Mouse (Mus musculus) heart, embryonic 10.5 days (tissue): ENCODE data around the gene Cdc42ep2. TPM values are rescaled to one million over a fixed set of nuclear protein-coding genes. Genes with fewer than 3 reads are reported as not detected.
A peak's percentile ranks its signal among the peaks of the same experiment; 100 is the strongest.

Experiments
- DNase-seq: peaks from one replicate; pipeline ENCODE4 v3.0.0-alpha.2; 2017; ENCODE audit warnings: low spot score
- H3K27ac ChIP-seq: fragments of 300-500 bp; sonication (generic); 2 replicates; pipeline ENCODE4 v1.5.1; 2016; ENCODE audit warnings: mild to moderate bottlenecking
- H3K27me3 ChIP-seq: fragments of 300-500 bp; sonication (generic); 2 replicates; pipeline ENCODE4 v1.6.1; 2016; ENCODE audit warnings: mild to moderate bottlenecking; ENCODE audit not compliant: poor library complexity, insufficient read depth, severe bottlenecking
- H3K36me3 ChIP-seq: fragments of 300-500 bp; sonication (generic); 2 replicates; pipeline ENCODE4 v1.6.1; 2016; ENCODE audit warnings: mild to moderate bottlenecking, moderate library complexity
- H3K4me1 ChIP-seq: fragments of 300-500 bp; sonication (generic); 2 replicates; pipeline ENCODE4 v1.6.1; 2016; ENCODE audit warnings: mild to moderate bottlenecking
- H3K4me3 ChIP-seq: fragments of 300-500 bp; sonication (generic); 2 replicates; pipeline ENCODE4 v1.5.1; 2016; ENCODE audit warnings: mild to moderate bottlenecking, moderate library complexity
- H3K9me3 ChIP-seq: fragments of 300-500 bp; sonication (generic); 2 replicates; pipeline ENCODE4 v1.6.1; 2016; ENCODE audit warnings: mild to moderate bottlenecking, moderate library complexity
- WGBS: fragments of 180-500 bp; shearing (Covaris S2); methylation state at CpG from one replicate; pipeline ENCODE4 v1.1.7; 2016; 5-methylcytosine and 5-hydroxymethylcytosine counted together
- polyA plus RNA-seq: library from polyadenylated mRNA; unstranded; fragments of >200 nt; fragmentation: Nextera tagmentation; extraction: Ambion mirVana; gene quantifications from 2 replicates; pipeline ENCODE4 v1.2.1, GENCODE M21; 2016

Cdc42ep2 gene
- polyA plus RNA-seq, 1 experiment from 2014 or later = 5.9 TPM

DNA sequence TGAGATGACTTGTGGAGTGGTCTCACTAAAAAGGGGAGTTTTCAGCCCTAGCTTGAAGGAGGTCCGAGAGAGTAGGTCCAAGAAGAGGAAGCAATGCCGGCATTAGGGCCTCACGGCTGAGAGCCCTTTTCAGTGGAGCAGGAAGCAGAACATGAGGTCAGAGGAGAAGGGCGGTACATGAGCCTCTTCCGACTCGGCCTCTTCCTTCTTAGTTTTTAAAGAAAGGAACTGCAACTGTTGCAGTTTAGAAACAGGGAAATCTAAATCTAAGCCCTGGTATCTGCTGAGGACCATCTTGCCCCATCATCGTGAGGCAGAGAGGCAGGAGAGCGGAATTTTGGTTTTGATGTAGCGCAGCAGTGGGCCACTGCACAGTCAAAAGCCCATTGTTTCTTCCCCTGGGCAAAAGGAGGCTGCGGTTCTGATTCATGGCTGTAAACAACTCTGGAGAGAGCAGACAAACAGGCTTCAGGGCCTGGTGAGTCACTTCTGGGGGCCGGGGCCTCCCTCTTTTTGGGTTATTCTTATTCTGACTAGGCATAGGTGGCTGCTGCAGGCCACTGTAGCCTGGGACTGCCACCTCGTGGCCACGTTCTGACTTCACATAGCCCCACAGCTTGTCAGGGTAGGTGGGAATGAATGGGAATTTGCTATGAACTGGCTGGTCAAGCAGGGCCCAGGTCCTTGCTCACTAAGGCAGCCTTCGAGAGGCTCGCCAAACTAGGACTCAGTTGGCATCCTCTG lies 46.8 kb downstream of the Cdc42ep2 start, which contains the start of gene Slc25a45:
Gene Slc25a45 (plus strand): TSS at position 191 of the 744 bp plus-strand sequence.
- H3K27me3 ChIP-seq = no peaks in the 10 kb centered on the region
- peak within 1 kb of the TSS; percentile 19 for H3K4me3 ChIP-seq
- H3K27ac ChIP-seq = peak within 1 kb of the TSS; percentile 80
- peak; percentile 88 for DNase-seq
- peaks cover 3% of the 10 kb centered on the region; the same call in 1 of the 2 replicates for H3K36me3 ChIP-seq
- H3K9me3 ChIP-seq = no peaks in the 10 kb centered on the region
- 45% methylated on average over 15 of the region's 15 CpGs for WGBS
- peaks cover 34% of the 10 kb centered on the region for H3K4me1 ChIP-seq

DNA sequence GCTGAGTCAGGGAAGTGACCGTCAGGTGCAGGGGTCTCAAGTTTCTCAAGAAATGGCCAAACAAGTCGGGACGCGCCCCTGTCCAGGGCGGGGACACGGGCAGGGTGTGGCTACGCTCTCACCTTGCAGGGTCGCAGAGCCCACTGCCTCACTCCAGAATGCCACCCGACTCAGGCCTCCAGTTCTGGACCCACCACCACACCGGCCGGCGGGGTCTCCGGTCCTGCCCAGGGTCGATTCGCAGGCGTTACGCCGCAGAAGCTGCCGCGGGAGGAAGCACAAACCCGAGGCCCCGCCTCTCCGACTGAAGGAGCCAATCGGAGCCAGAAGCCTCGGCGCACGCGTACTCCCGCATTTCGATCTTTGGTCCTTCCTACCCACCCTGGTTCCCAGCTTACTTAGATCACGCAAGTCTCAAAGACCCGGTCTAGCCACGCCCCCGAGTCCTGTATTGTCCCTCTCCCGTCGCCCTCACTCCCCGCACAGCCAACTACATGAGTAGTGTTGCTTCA lies 49.6 kb downstream of the Cdc42ep2 start, which contains the start of gene Frmd8:
Gene Frmd8 (minus strand): TSS at position 306 of the 512 bp plus-strand sequence.
- H3K4me1 ChIP-seq = peaks cover 60% of the 10 kb centered on the region
- WGBS = under 1% methylated on average over 37 of the region's 37 CpGs
- H3K36me3 ChIP-seq = peaks cover 16% of the 10 kb centered on the region
- H3K27me3 ChIP-seq = no peaks in the 10 kb centered on the region
- H3K9me3 ChIP-seq = no peaks in the 10 kb centered on the region
- DNase-seq = peak; percentile 97
- H3K4me3 ChIP-seq = peak within 1 kb of the TSS; percentile 80
- H3K27ac ChIP-seq = peak within 1 kb of the TSS; percentile 93

DNA sequence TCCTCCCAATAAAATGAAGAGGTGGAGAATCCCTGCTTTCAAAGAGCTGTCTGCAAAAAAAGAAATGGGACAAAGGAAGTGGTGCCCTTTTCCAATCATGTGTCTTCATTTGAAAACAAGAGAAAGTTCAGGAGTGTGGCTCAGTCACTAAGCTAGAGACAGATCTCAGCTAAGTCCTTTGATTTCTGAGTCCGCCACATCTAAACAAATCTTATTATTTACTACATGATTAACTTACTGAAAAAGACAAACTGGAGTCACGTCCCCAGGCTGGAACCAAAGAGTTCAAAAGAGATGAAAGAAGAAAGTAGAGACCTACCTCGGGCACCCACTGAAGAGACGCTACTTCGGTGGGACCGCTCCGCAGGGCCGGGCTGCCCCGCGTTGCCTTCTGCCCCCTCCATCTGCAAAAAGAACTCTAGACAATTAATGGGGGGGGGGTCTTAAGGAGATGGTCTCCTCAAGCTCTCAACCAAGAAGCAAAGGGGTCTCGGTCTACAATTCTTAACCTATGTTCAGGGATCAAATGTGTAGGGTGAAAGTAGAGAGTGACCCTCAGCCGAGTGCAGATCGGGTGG lies 50.1 kb downstream of the Cdc42ep2 start:
- DNase-seq = no peak
- 12% methylated on average over 13 of the region's 13 CpGs for WGBS
- H3K27me3 ChIP-seq = no peaks in the 10 kb centered on the region
- H3K27ac ChIP-seq = peak overlapping the region; percentile 93
- no peaks in the 10 kb centered on the region for H3K9me3 ChIP-seq
- peaks cover 22% of the 10 kb centered on the region for H3K36me3 ChIP-seq
- H3K4me1 ChIP-seq = peaks cover 64% of the 10 kb centered on the region
- peak overlapping the region; percentile 80 for H3K4me3 ChIP-seq

DNA sequence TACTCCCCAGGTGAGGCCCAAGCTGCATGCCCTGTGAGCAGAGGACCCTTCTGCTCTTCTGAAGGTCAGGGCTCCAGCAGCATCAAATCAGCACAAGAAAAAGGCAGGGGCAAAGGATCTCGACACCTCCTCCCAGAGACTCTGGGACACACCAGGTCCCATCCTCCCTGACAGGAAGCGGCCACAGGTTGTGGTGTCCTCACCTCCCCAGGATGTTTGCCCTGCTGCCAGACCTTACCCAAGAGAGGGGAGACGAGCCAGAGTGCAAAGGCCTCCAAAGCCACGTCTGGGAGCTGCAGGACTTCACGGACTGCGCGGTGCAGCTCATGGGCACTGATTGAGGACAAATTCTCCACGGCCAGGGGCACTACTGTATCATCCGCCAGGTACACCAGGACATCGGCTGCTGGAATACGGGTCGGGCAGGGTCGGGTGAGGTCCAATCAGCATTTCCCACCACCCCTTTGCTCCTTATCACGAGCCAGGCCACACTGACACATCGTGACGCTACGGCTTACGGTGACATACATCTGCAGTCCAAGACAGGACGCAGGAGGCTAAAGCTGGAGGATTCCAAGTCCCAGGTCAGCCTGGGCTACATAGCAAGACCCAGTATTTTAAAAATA lies 51.6 kb downstream of the Cdc42ep2 start:
- Histone ChIP-seq H3K27ac (peak overlapping the region; percentile 56; the same call in 1 of the 2 replicates), H3K27me3 (no peaks in the 10 kb centered on the region), H3K9me3 (no peaks in the 10 kb centered on the region), H3K36me3 (peaks cover 36% of the 10 kb centered on the region), H3K4me1 (peaks cover 60% of the 10 kb centered on the region), H3K4me3 (no peak overlapping the region)
- WGBS = 71% methylated on average over 19 of the region's 19 CpGs
- no peak for DNase-seq

DNA sequence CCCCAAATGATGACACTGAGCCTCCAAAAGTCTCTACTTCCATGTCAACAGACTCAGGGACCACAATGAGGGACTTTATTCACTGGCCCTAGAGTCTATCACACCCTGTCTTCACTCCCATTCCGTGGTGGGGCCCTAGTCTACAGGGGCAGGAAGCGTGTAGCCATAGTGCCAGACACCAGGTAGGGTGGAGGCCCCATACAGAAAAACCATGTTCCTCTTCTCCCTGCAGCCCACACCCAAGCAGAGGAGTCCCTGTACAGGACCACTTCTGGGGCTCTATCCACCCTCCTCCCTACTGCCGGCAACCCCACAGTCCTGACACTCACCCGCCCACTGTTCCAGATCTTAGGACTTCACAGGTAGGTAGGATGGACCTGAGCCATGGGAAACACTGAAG lies 52.1 kb downstream of the Cdc42ep2 start:
- Histone ChIP-seq H3K4me3 (no peak overlapping the region), H3K27ac (peak overlapping the region; percentile 56), H3K27me3 (no peaks in the 10 kb centered on the region), H3K4me1 (peaks cover 60% of the 10 kb centered on the region), H3K9me3 (no peaks in the 10 kb centered on the region), H3K36me3 (peaks cover 41% of the 10 kb centered on the region)
- no peak for DNase-seq
- WGBS = 81% methylated on average over 4 of the region's 4 CpGs

DNA sequence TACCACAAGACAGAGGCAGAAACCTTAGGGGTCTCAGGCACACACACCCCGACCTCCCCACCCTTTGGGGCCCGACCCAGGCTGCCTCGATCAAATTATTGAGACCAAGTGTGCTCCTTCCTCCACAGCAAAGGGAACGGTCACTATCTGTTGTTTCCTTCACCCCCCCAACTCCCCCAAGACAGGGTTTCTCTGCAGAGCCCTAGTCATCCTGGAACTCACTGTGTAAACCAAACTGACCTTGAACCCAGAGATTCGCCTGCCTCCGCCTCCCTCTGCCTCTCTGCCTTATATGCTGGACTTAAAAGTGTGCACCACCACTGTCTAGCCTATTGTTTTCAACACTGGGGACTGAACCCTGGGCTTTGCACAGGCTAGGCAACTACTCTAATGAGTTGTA lies 52.9 kb downstream of the Cdc42ep2 start:
- 35% methylated on average over 6 of the region's 6 CpGs for WGBS
- H3K27me3 ChIP-seq = no peaks in the 10 kb centered on the region
- peaks cover 46% of the 10 kb centered on the region for H3K36me3 ChIP-seq
- H3K4me1 ChIP-seq = peaks cover 61% of the 10 kb centered on the region
- peak overlapping the region; percentile 85 for H3K27ac ChIP-seq
- no peak for DNase-seq
- peak overlapping the region; percentile 44 for H3K4me3 ChIP-seq
- H3K9me3 ChIP-seq = no peaks in the 10 kb centered on the region

DNA sequence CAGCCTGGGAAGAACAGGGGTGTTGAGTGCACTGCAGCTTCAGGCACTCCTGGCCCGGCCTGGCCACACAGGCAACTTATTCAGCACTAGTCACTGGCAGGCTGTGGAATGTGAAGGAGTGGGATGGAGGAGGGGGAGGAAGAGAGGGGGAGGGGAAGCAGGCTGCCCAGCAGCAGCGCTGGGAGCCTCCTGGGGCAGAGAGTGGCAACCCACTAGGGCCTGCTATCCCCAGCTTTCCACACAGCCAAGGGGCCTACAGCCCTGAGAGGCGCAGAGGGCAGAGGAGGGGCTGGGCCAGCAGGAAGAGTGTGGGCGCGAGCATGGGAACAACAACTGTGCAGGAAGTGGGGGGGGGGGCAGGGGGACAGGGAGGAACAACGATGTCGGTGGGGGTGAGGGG lies 53.3 kb downstream of the Cdc42ep2 start:
- 2% methylated on average over 7 of the region's 7 CpGs for WGBS
- no peaks in the 10 kb centered on the region for H3K27me3 ChIP-seq
- peak overlapping the region; percentile 85 for H3K27ac ChIP-seq
- peak overlapping the region; percentile 44 for H3K4me3 ChIP-seq
- H3K9me3 ChIP-seq = no peaks in the 10 kb centered on the region
- peaks cover 61% of the 10 kb centered on the region for H3K4me1 ChIP-seq
- DNase-seq = peak; percentile 93
- peaks cover 50% of the 10 kb centered on the region for H3K36me3 ChIP-seq

DNA sequence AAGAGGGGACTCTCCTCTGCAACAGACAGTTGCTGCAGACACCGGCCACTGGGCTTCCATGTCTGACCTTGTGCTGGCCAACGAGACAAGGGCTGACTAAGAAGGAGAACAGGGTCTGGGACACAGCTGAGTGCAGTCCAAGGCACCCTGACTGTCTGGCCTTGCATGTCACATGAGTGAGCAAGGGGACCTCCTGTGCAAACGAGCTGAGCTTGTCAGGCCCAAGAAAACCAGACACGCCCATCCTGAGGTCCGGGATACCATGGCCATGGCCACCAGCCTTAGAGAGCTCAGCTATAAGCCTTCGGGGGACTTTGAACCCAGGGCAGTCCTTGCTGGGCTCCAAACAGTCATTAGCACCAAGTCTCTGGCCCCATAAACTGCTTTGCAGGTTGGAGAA lies 56.5 kb downstream of the Cdc42ep2 start:
- peaks cover 82% of the 10 kb centered on the region for H3K36me3 ChIP-seq
- WGBS = 83% methylated on average over 6 of the region's 6 CpGs
- H3K9me3 ChIP-seq = no peaks in the 10 kb centered on the region
- peaks cover 47% of the 10 kb centered on the region for H3K4me1 ChIP-seq
- H3K4me3 ChIP-seq = no peak overlapping the region
- no peaks in the 10 kb centered on the region for H3K27me3 ChIP-seq
- no peak overlapping the region for H3K27ac ChIP-seq
- no peak for DNase-seq

Other genes with a start within 250 kb of the Cdc42ep2 start
- gene Map3k11, start 236.1 kb downstream of the Cdc42ep2 start, polyA plus RNA-seq = 33.6 and 36.0 TPM in 2 replicates
- 20.1 and 26.3 TPM in 2 replicates for gene Pcnx3, start 235.9 kb downstream of the Cdc42ep2 start, polyA plus RNA-seq
- gene Kcnk7, start 220.4 kb downstream of the Cdc42ep2 start, polyA plus RNA-seq = 0.15 TPM in 1 of 2 replicates, not detected in the other
- 69.0 and 130 TPM in 2 replicates for gene Ehbp1l1, start 198.5 kb downstream of the Cdc42ep2 start, polyA plus RNA-seq
- 75.9 and 88.9 TPM in 2 replicates for gene Fam89b, start 195.2 kb downstream of the Cdc42ep2 start, polyA plus RNA-seq
- gene Ltbp3, start 183.9 kb downstream of the Cdc42ep2 start, polyA plus RNA-seq = 4.2 and 4.3 TPM in 2 replicates
- 74.4 and 75.2 TPM in 2 replicates for gene Scyl1, start 153.4 kb downstream of the Cdc42ep2 start, polyA plus RNA-seq
- 40.6 and 46.3 TPM in 2 replicates for gene Frmd8, start 49.5 kb downstream of the Cdc42ep2 start, polyA plus RNA-seq
- gene Slc25a45, start 47.0 kb downstream of the Cdc42ep2 start, polyA plus RNA-seq = 2.1 and 2.5 TPM in 2 replicates
- gene Tigd3, start 30.7 kb downstream of the Cdc42ep2 start, polyA plus RNA-seq = 2.4 and 2.9 TPM in 2 replicates
- gene Dpf2, start 11.8 kb downstream of the Cdc42ep2 start, polyA plus RNA-seq = 134 and 150 TPM in 2 replicates
- gene Pola2, start 39.4 kb upstream of the Cdc42ep2 start, polyA plus RNA-seq = 70.0 and 80.7 TPM in 2 replicates
- gene Slc22a20, start 61.3 kb upstream of the Cdc42ep2 start, polyA plus RNA-seq = not detected in 2 replicates
- gene Capn1, start 91.1 kb upstream of the Cdc42ep2 start, polyA plus RNA-seq = 7.3 and 7.4 TPM in 2 replicates
- 25.4 and 31.0 TPM in 2 replicates for gene Syvn1, start 121.8 kb upstream of the Cdc42ep2 start, polyA plus RNA-seq
- gene Mrpl49, start 133.0 kb upstream of the Cdc42ep2 start, polyA plus RNA-seq = 71.4 and 85.0 TPM in 2 replicates
- gene Fau, start 133.0 kb upstream of the Cdc42ep2 start, polyA plus RNA-seq = 570 and 662 TPM in 2 replicates
- 26.9 and 33.4 TPM in 2 replicates for gene Znhit2, start 136.4 kb upstream of the Cdc42ep2 start, polyA plus RNA-seq
- gene Tm7sf2, start 143.6 kb upstream of the Cdc42ep2 start, polyA plus RNA-seq = 13.7 and 18.8 TPM in 2 replicates
- gene Vps51, start 152.4 kb upstream of the Cdc42ep2 start, polyA plus RNA-seq = 57.3 and 60.5 TPM in 2 replicates
- not detected in 2 replicates for gene Tmem262, start 155.2 kb upstream of the Cdc42ep2 start, polyA plus RNA-seq
- 1.1 and 1.5 TPM in 2 replicates for gene Gm28374, start 157.4 kb upstream of the Cdc42ep2 start, polyA plus RNA-seq
- 63.4 and 71.3 TPM in 2 replicates for gene Zfpl1, start 160.1 kb upstream of the Cdc42ep2 start, polyA plus RNA-seq
- gene Cdca5, start 160.2 kb upstream of the Cdc42ep2 start, polyA plus RNA-seq = 38.9 and 43.5 TPM in 2 replicates
- 0.26 and 0.39 TPM in 2 replicates for gene AC131692.1, start 169.6 kb upstream of the Cdc42ep2 start, polyA plus RNA-seq
- 0.52 and 0.59 TPM in 2 replicates for gene Naaladl1, start 181.0 kb upstream of the Cdc42ep2 start, polyA plus RNA-seq
- 42.3 and 57.9 TPM in 2 replicates for gene Sac3d1, start 193.8 kb upstream of the Cdc42ep2 start, polyA plus RNA-seq
- 22.4 and 25.8 TPM in 2 replicates for gene Snx15, start 203.5 kb upstream of the Cdc42ep2 start, polyA plus RNA-seq
- gene Batf2, start 216.2 kb upstream of the Cdc42ep2 start, polyA plus RNA-seq = not detected in 2 replicates
- 91.2 and 105 TPM in 2 replicates for gene Arl2, start 216.7 kb upstream of the Cdc42ep2 start, polyA plus RNA-seq